Mouse (Mus musculus) frontal cortex, postnatal 36 days (tissue): ENCODE results near the gene Pom121l2.

Source experiments
- DNase-seq, 2 experiments: peaks; one replicate each; pipeline ENCODE4 v3.0.0; 2022; ENCODE audit warnings: low spot score in 2 of 2

The Pom121l2 gene

GRCm38 (mm10) chr13:21993957-21994738 is 13.2 kb downstream of the Pom121l2 start:
- peak in 1 of 2 experiments; percentile 48 for DNase-seq

GRCm38 (mm10) chr13:21994896-21995295 is 13.9 kb downstream of the Pom121l2 start:
- DNase-seq, result no peak

GRCm38 (mm10) chr13:21995331-21995914 is 14.4 kb downstream of the Pom121l2 start:
- no peak for DNase-seq

- DNase-seq, result no peak
Measured at GRCm38 (mm10) chr13:21996101-21996839, 15.3 kb downstream of the Pom121l2 start.

GRCm38 (mm10) chr13:21996840-21997185 is 15.8 kb downstream of the Pom121l2 start:
- no peak for DNase-seq

GRCm38 (mm10) chr13:21997201-21997820 is 16.3 kb downstream of the Pom121l2 start:
- DNase-seq, result peak in 1 of 2 experiments; percentile 9

- no peak for DNase-seq
Measured at GRCm38 (mm10) chr13:21997821-21998220, 16.8 kb downstream of the Pom121l2 start.

GRCm38 (mm10) chr13:21998412-21998811 is 17.4 kb downstream of the Pom121l2 start:
- DNase-seq, result no peak

- no peak for DNase-seq
Measured at GRCm38 (mm10) chr13:21999147-21999546, 18.2 kb downstream of the Pom121l2 start.

- no peak for DNase-seq
Measured at GRCm38 (mm10) chr13:22001346-22001745, 20.4 kb downstream of the Pom121l2 start.

GRCm38 (mm10) chr13:22001823-22002222 is 20.8 kb downstream of the Pom121l2 start:
- no peak for DNase-seq

- no peak for DNase-seq
Measured at GRCm38 (mm10) chr13:22005605-22006333, 24.8 kb downstream of the Pom121l2 start.

- no peak for DNase-seq
Measured at GRCm38 (mm10) chr13:22006334-22007120, 25.5 kb downstream of the Pom121l2 start.

GRCm38 (mm10) chr13:22007121-22007510 is 26.1 kb downstream of the Pom121l2 start:
- DNase-seq, result no peak

GRCm38 (mm10) chr13:22007872-22008271 is 26.9 kb downstream of the Pom121l2 start:
- no peak for DNase-seq

- no peak for DNase-seq
Measured at GRCm38 (mm10) chr13:22008707-22009106, 27.7 kb downstream of the Pom121l2 start.

GRCm38 (mm10) chr13:22009642-22010041 is 28.6 kb downstream of the Pom121l2 start, which contains the start of gene Prss16:
Gene Prss16, minus strand, starts transcription at chr13:22009742.
- no peak for DNase-seq

GRCm38 (mm10) chr13:22013716-22014115 is 32.7 kb downstream of the Pom121l2 start:
- no peak for DNase-seq

GRCm38 (mm10) chr13:22014411-22014845 is 33.4 kb downstream of the Pom121l2 start:
- no peak for DNase-seq
